Mouse (Mus musculus): ENCODE data around the gene Crisp3.
"Not testable (repeated sequence)": the region's sequence is repeated elsewhere in the genome, so short reads cannot be mapped to it uniquely, and the experiment has no call there.

DNA sequence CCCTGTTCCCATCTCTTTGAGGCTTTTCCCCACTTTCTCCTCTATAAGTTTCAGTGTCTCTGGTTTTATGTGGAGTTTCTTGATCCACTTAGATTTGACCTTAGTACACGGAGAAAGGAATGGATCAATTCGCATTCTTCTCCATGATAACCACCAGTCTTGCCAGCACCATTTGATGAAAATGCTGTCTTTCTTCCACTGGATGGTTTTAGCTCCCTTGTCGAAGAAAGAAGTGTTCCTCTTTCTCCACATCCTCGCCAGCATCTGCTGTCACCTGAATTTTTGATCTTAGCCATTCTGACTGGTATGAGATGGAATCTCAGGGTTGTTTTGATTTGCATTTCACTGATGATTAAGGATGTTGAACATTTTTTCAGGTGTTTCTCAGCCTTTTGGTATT lies 51.9 kb downstream of the Crisp3 start:
- not testable (repeated sequence) for TF ChIP-seq GATA1 (IDR thresholded peaks at IDR 0.05; ENCODE audit: borderline replicate concordance, low read length); FLI1 (IDR thresholded peaks at IDR 0.05; ENCODE audit: low read length)

All from megakaryocyte, embryonic 14.5 days (primary cell).